Mouse (Mus musculus): ENCODE data around the gene Ankrd54.
"Not testable (repeated sequence)": the region's sequence is repeated elsewhere in the genome, so short reads cannot be mapped to it uniquely, and the experiment has no call there.

Ankrd54 gene

DNA sequence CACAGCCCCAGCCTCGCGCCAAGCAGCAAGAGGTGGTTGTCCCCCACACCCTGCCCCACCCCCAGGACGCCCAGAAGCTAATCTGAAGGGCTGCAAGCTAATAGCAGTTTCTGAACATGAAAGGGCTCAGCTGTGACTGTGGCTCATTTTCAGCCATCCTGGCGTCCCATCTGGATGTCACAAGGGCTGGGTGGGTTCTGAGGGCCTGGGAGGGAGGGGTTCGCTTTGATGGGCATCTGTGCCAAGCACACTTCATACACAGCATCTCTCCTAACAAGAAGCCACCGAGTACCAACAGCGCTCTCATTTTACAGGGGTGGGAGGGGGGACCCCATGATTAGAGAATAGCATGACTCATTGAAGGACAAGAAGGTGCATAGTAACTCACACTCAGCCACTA, 49.3 kb downstream of the Ankrd54 start:
- DNase-seq (ENCODE audit: low read depth, low spot score) = no peak

DNA sequence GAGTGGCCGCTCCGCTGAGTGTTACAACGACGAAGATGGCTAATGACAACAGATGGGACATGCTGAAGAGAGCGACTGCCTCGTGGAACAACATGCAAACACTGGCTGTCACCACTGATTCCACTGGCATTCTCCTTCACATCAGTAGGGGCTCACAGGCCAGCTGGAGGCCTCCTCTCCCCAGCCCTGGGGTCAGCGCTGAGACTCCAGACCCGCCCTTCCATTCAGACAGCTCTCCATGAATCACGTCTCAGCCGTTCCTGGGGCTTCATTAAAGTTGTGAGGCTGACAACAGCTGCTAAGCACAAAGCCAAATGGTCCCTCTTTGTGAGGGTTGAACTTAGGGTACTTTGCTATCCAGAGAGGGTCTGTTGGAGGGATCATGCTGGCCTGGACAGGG, 51.1 kb downstream of the Ankrd54 start:
- no peak for DNase-seq (ENCODE audit: low read depth, low spot score)

DNA sequence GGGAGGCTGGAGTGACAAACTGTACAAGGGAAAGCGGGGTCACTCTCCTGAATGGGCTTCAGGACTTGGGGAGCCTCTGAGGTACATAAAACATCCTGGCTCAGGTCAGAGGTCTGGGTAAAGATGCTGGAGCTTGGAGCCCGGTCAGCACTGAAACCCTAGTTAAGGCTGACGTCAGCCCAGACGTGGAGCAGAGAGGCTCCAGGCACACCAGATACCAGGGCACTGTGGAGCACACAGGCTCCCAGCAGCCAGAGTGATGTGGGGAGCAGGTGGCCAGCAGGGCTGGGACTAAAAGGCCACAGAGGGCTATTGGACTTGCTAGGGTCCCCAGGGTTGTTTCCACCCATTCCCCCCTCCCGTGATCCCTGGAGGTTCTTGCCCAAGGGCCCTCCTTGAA, 53.0 kb downstream of the Ankrd54 start:
- DNase-seq (ENCODE audit: low read depth, low spot score) = no peak

DNA sequence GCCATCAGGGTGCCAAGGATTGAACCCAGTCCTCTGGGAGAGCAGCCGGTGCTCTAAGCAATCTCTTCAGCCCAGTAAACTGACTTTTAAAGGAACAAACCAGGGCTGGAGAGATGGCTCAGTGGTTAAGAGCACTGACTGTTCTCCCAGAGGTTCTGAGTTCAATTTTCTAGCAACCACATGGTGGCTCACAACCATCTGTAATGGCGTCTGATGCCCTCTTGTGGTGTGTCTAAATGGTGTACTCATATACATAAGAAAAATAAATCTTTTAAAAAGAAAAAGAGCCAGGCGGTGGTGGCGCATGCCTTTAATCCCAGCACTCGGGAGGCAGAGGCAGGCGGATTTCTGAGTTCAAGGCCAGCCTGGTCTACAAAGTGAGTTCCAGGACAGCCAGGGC, 54.9 kb downstream of the Ankrd54 start:
- not testable (repeated sequence) for DNase-seq (ENCODE audit: low read depth, low spot score)

DNA sequence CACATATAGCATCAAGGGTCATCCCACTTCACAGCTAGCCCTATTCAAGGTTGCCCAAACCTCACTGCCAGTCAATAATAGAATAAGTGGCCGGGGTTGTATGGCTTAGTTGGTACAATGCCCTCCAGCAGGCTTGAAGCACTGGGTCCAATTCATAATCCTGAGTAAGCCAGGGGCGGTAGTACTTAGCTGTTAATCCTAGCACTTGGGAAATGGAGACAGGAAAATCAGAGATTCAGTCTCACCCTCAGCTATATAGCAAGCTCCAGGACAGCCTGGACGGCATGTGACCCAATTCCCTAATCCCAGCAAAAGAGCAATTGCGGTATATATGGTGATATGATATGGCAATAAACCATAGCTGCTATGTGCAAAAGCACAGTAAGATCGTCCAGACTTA, 55.6 kb downstream of the Ankrd54 start:
- DNase-seq (ENCODE audit: low read depth, low spot score) = no peak

DNA sequence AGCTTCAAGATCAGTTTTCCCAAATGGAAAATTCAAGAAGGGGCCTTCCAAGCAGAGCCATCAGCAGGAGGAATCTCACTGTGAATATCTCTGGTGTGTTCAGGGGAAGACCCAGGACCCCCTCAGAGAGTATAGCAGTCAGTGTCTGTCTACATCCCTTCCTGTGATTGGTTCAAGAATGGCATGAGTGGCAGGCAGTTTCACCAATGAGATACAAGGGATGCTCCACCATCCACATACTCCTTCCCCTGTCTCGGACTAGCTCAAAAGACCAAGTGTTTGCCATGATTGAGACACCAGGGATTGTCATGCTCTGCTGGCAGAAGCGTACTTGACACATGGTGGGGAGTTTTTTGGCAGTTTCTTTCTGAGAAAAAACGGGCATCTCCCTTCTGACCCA, 56.1 kb downstream of the Ankrd54 start:
- no peak for DNase-seq (ENCODE audit: low read depth, low spot score)

DNA sequence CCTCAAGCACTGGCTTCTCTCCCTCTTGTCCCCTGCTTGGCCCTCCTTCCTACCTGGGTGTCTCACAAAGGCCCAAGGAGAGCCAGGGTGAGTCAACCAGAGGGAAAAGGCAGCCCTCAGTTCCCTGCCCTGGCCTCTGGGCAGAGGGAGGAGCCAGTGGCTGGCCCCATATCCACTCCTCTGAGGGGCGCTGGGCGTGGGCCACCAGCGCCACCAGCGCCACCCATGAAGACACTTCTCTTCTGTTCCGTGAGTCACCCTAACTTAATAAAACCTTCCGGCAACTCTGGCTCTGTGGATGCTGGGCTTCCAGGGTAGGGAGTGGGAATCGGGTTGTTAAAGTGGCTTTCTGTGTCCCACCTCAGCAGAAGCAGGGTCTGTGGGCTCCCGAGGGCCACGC, 57.1 kb downstream of the Ankrd54 start:
- no peak for DNase-seq (ENCODE audit: low read depth, low spot score)
